Mouse (Mus musculus): Measurements from ENCODE around the gene Ubb. TPM values are rescaled to one million over a fixed set of nuclear protein-coding genes. Genes with fewer than 3 reads are reported as not detected.
A peak's percentile ranks its signal among the peaks of the same experiment; 100 is the strongest.

Ubb gene
- polyA plus RNA-seq, 1 experiment from 2014 or later, result 4,745 TPM

- Histone ChIP-seq H3K9ac (replicated peaks; ENCODE audit: low read depth, low read length) (peak within 1 kb of the TSS; percentile 68; the same call in 1 of the 2 replicates), H3K4me3 (replicated peaks; ENCODE audit: low read length) (peak within 1 kb of the TSS; percentile 58), H3K27me3 (replicated peaks; ENCODE audit: control insufficient read depth, insufficient read depth, low read length) (no peaks in the 10 kb centered on the region), H3K9me3 (ENCODE audit: control insufficient read depth, low read length) (no peaks in the 10 kb centered on the region), H3K27ac (ENCODE audit: low read length) (no peak within 1 kb of the TSS), H3K36me3 (ENCODE audit: control insufficient read depth, insufficient read depth) (no peaks in the 10 kb centered on the region), H3K4me2 (ENCODE audit: low read length) (peak within 1 kb of the TSS; percentile 94), H3K4me1 (replicated peaks; ENCODE audit: control insufficient read depth, insufficient read depth, low read length) (peaks cover 6% of the 10 kb centered on the region)
- no peak for ATAC-seq
- 84% methylated on average over 6 of the region's 6 CpGs for WGBS
These were observed 23.2 kb downstream of the Ubb start, which contains the start of gene Trpv2 for GRCm38 (mm10) chr11:62573959-62574702. Gene Trpv2 (plus strand): TSS chr11:62574486.

DNA sequence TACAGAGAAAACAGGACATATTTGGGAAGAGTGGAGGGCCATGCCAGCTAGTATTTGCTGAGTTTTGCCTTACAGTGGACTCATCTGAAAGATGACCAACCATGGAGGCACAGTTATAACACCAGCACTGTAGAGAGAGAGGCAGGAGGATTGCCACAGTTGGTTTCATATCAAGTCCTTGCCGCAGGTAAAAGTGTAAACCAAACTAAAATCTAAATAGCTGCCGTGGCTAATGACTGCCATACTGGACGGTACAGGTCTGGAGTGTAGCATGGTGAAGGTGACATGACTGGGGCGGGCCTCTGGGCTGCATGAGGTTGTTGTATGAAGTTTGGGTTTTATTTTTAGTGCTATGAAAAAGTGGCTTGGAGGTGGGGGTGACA is 23.7 kb downstream of the Ubb start:
- Histone ChIP-seq H3K36me3 (ENCODE audit: control insufficient read depth, insufficient read depth) (no peaks in the 10 kb centered on the region), H3K9me3 (ENCODE audit: control insufficient read depth, low read length) (no peaks in the 10 kb centered on the region), H3K4me1 (replicated peaks; ENCODE audit: control insufficient read depth, insufficient read depth, low read length) (peaks cover 6% of the 10 kb centered on the region), H3K9ac (replicated peaks; ENCODE audit: low read depth, low read length) (no peak overlapping the region), H3K4me2 (ENCODE audit: low read length) (no peak overlapping the region), H3K4me3 (replicated peaks; ENCODE audit: low read length) (no peak overlapping the region), H3K27me3 (replicated peaks; ENCODE audit: control insufficient read depth, insufficient read depth, low read length) (no peaks in the 10 kb centered on the region), H3K27ac (ENCODE audit: low read length) (no peak overlapping the region)
- WGBS, result 82% methylated on average over 4 of the region's 4 CpGs
- ATAC-seq, result no peak

- no peak overlapping the region for H3K27ac ChIP-seq (ENCODE audit: low read length)
- ATAC-seq, result peak; percentile 86
These were observed 24.3 kb downstream of the Ubb start for GRCm38 (mm10) chr11:62575297-62575658.

GRCm38 (mm10) chr11:62575659-62576438 is 24.9 kb downstream of the Ubb start:
- Histone ChIP-seq H3K4me2 (ENCODE audit: low read length) (peak overlapping the region; percentile 94), H3K36me3 (ENCODE audit: control insufficient read depth, insufficient read depth) (no peaks in the 10 kb centered on the region), H3K9ac (replicated peaks; ENCODE audit: low read depth, low read length) (peak overlapping the region; percentile 68), H3K9me3 (ENCODE audit: control insufficient read depth, low read length) (no peaks in the 10 kb centered on the region), H3K27me3 (replicated peaks; ENCODE audit: control insufficient read depth, insufficient read depth, low read length) (no peaks in the 10 kb centered on the region), H3K27ac (ENCODE audit: low read length) (no peak overlapping the region), H3K4me3 (replicated peaks; ENCODE audit: low read length) (peak overlapping the region; percentile 58), H3K4me1 (replicated peaks; ENCODE audit: control insufficient read depth, insufficient read depth, low read length) (peaks cover 6% of the 10 kb centered on the region)
- peak; percentile 63 for ATAC-seq
- 5% methylated on average over 27 of the region's 27 CpGs for WGBS

More at GRCm38 (mm10) chr11:62575297-62575658, 24.3 kb downstream of the Ubb start:
- Histone ChIP-seq H3K27me3 (replicated peaks; ENCODE audit: control insufficient read depth, insufficient read depth, low read length) (no peaks in the 10 kb centered on the region), H3K4me1 (replicated peaks; ENCODE audit: control insufficient read depth, insufficient read depth, low read length) (peaks cover 6% of the 10 kb centered on the region), H3K4me3 (replicated peaks; ENCODE audit: low read length) (peak overlapping the region; percentile 58), H3K9me3 (ENCODE audit: control insufficient read depth, low read length) (no peaks in the 10 kb centered on the region), H3K36me3 (ENCODE audit: control insufficient read depth, insufficient read depth) (no peaks in the 10 kb centered on the region), H3K9ac (replicated peaks; ENCODE audit: low read depth, low read length) (peak overlapping the region; percentile 68), H3K4me2 (ENCODE audit: low read length) (peak overlapping the region; percentile 94)
- WGBS, result 2% methylated on average over 9 of the region's 9 CpGs

DNA sequence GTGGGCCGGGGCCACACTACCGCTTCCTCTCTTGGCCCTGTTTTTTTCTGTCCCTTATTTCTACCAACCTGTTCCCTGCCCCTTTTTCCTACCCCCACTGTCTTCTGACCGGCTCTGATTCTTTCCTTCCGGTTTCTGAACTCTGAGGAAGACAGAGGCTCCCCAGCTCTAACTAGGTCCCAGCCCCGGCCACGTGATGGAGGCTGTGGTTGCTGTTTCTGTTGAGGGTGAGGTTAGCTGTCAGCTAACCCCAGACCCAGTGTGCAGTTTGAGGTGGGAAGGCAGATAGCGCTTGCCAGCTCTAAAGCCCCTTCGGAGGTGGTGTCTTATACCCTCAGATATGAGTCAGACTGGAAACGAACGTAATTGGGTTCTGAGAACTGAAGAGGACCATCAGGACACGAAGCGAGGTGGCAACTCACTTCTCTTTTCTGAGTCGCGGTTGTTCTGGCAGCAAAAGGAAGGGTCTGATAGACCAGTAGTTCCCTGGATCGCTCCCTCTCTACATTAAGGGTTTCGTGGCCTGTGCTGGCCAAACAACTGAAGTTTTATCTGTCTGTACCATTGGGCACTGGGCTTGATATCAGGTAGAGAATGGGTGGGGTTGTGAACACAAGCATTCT is 25.7 kb downstream of the Ubb start:
- Histone ChIP-seq H3K9me3 (ENCODE audit: control insufficient read depth, low read length) (no peaks in the 10 kb centered on the region), H3K36me3 (ENCODE audit: control insufficient read depth, insufficient read depth) (no peaks in the 10 kb centered on the region), H3K4me2 (ENCODE audit: low read length) (peak overlapping the region; percentile 94), H3K27ac (ENCODE audit: low read length) (no peak overlapping the region), H3K4me3 (replicated peaks; ENCODE audit: low read length) (peak overlapping the region; percentile 58), H3K27me3 (replicated peaks; ENCODE audit: control insufficient read depth, insufficient read depth, low read length) (no peaks in the 10 kb centered on the region), H3K4me1 (replicated peaks; ENCODE audit: control insufficient read depth, insufficient read depth, low read length) (peaks cover 6% of the 10 kb centered on the region), H3K9ac (replicated peaks; ENCODE audit: low read depth, low read length) (peak overlapping the region; percentile 68)
- ATAC-seq, result no peak
- WGBS, result 68% methylated on average over 16 of the region's 16 CpGs

GRCm38 (mm10) chr11:62583031-62583430 is 32.1 kb downstream of the Ubb start:
- Histone ChIP-seq H3K9ac (replicated peaks; ENCODE audit: low read depth, low read length) (no peak overlapping the region), H3K4me3 (replicated peaks; ENCODE audit: low read length) (no peak overlapping the region), H3K9me3 (ENCODE audit: control insufficient read depth, low read length) (no peaks in the 10 kb centered on the region), H3K4me1 (replicated peaks; ENCODE audit: control insufficient read depth, insufficient read depth, low read length) (no peaks in the 10 kb centered on the region), H3K27ac (ENCODE audit: low read length) (no peak overlapping the region), H3K27me3 (replicated peaks; ENCODE audit: control insufficient read depth, insufficient read depth, low read length) (no peaks in the 10 kb centered on the region), H3K36me3 (ENCODE audit: control insufficient read depth, insufficient read depth) (no peaks in the 10 kb centered on the region), H3K4me2 (ENCODE audit: low read length) (no peak overlapping the region)
- WGBS, result 58% methylated on average over 6 of the region's 6 CpGs
- no peak for ATAC-seq

DNA sequence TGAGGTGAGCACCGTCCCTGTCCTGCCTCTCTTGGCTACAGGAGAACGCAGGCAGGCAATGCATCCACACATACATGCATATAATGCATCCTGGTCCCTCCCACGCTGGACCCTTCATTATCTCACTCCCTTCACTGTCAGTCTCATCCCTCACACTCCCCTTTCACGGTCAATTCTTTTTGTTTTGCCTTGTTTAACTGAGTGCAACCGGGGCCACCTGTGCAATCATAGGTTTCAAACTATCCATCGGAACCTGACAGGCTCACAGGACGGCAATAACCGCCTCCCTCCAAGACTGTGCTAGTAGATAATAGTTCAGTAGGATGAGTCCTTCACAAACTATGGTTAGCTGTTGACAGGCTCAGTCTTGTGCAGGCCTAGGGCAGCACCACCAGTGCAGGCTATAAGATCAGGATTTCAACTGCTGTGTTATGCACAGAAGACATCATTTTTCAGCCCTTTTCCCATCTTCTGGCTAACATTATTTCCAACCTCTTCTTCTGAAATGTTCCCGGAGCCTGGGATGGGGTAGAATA is 33.8 kb downstream of the Ubb start:
- 84% methylated on average over 9 of the region's 9 CpGs for WGBS
- no peaks in the 10 kb centered on the region for H3K36me3 ChIP-seq (ENCODE audit: control insufficient read depth, insufficient read depth)
- H3K27ac ChIP-seq (ENCODE audit: low read length), result no peak overlapping the region
- no peaks in the 10 kb centered on the region for H3K9me3 ChIP-seq (ENCODE audit: control insufficient read depth, low read length)
- ATAC-seq, result no peak
- no peak overlapping the region for H3K4me3 ChIP-seq (replicated peaks; ENCODE audit: low read length)
- H3K27me3 ChIP-seq (replicated peaks; ENCODE audit: control insufficient read depth, insufficient read depth, low read length), result no peaks in the 10 kb centered on the region
- H3K4me2 ChIP-seq (ENCODE audit: low read length), result no peak overlapping the region
- no peaks in the 10 kb centered on the region for H3K4me1 ChIP-seq (replicated peaks; ENCODE audit: control insufficient read depth, insufficient read depth, low read length)
- no peak overlapping the region for H3K9ac ChIP-seq (replicated peaks; ENCODE audit: low read depth, low read length)

DNA sequence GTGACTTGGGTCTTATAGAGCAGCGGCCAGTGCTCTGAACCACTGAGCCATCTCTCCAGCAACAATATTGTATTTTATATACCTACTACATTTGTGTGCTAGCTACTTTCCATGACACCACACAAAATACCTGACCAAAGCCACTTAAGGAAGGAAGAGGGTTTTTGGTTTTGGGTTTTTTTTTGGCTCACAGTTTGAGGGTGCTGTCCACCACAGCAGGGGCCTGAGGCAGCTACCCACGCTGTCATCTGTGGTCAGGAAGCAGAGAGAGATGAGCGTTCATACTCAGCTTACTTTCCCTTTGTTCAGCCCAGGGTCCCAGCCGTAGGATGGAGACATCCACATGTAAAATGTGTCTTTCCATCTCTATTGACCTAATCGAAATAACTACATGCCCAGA is 36.1 kb downstream of the Ubb start:
- H3K4me1 ChIP-seq (replicated peaks; ENCODE audit: control insufficient read depth, insufficient read depth, low read length), result no peaks in the 10 kb centered on the region
- H3K4me3 ChIP-seq (replicated peaks; ENCODE audit: low read length), result no peak overlapping the region
- H3K9me3 ChIP-seq (ENCODE audit: control insufficient read depth, low read length), result no peaks in the 10 kb centered on the region
- 89% methylated on average over 5 of the region's 5 CpGs for WGBS
- H3K27me3 ChIP-seq (replicated peaks; ENCODE audit: control insufficient read depth, insufficient read depth, low read length), result no peaks in the 10 kb centered on the region
- ATAC-seq, result no peak
- no peak overlapping the region for H3K27ac ChIP-seq (ENCODE audit: low read length)
- no peak overlapping the region for H3K4me2 ChIP-seq (ENCODE audit: low read length)
- no peak overlapping the region for H3K9ac ChIP-seq (replicated peaks; ENCODE audit: low read depth, low read length)
- no peaks in the 10 kb centered on the region for H3K36me3 ChIP-seq (ENCODE audit: control insufficient read depth, insufficient read depth)

GRCm38 (mm10) chr11:62589391-62589790 is 38.4 kb downstream of the Ubb start:
- 76% methylated on average over 10 of the region's 10 CpGs for WGBS
- no peaks in the 10 kb centered on the region for H3K4me1 ChIP-seq (replicated peaks; ENCODE audit: control insufficient read depth, insufficient read depth, low read length)
- no peak overlapping the region for H3K4me3 ChIP-seq (replicated peaks; ENCODE audit: low read length)
- no peak overlapping the region for H3K9ac ChIP-seq (replicated peaks; ENCODE audit: low read depth, low read length)
- no peaks in the 10 kb centered on the region for H3K9me3 ChIP-seq (ENCODE audit: control insufficient read depth, low read length)
- H3K4me2 ChIP-seq (ENCODE audit: low read length), result no peak overlapping the region
- no peaks in the 10 kb centered on the region for H3K36me3 ChIP-seq (ENCODE audit: control insufficient read depth, insufficient read depth)
- ATAC-seq, result no peak
- H3K27me3 ChIP-seq (replicated peaks; ENCODE audit: control insufficient read depth, insufficient read depth, low read length), result no peaks in the 10 kb centered on the region
- H3K27ac ChIP-seq (ENCODE audit: low read length), result no peak overlapping the region

All from forebrain, embryonic 16.5 days (tissue).